Mouse (Mus musculus): Measurements from ENCODE around the gene Wbp11. TPM values are rescaled to one million over a fixed set of nuclear protein-coding genes. Genes with fewer than 3 reads are reported as not detected.
"Not testable (repeated sequence)": the region's sequence is repeated elsewhere in the genome, so short reads cannot be mapped to it uniquely, and the experiment has no call there.

Gene Wbp11
- polyA plus RNA-seq, 1 experiment from 2014 or later = 154 TPM

DNA sequence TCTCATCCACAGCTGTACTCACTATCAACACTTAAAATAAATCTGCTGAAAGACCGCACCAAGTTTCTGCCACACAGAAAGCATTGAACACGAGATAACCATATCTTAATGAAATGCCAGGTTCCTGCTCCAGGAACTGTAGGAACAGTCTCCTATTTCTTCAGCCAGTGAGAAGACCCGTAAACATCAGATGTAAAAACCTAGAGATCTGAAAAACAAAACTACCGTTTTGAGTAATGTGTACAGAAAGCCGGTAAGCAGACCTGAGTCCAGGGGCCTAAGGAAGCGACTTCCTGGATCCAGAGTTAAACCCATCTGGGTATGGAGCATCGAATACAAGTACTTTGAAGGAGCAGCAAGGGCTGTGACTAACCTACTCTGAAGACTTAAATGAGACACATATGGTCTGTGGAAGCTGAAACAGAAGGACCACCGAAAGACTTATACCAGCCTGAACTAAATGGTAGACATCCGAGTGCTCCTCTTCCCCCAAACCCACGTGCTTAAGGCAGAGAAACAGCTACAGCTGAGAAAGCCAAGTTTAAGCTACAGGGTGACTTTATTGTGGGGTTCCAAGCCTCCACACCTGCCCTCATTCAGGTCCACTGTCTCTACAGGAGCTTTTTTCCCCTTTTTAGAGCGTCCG is 24.8 kb downstream of the Wbp11 start:
- Histone ChIP-seq H3K27me3 (ENCODE audit: control insufficient read depth, insufficient read depth, low read length) (no peaks in the 10 kb centered on the region), H3K36me3 (ENCODE audit: control insufficient read depth, insufficient read depth, low read length) (no peaks in the 10 kb centered on the region), H3K27ac (ENCODE audit: low read depth, low read length) (peak overlapping the region; percentile 100), H3K4me3 (ENCODE audit: low read depth, low read length) (peak overlapping the region; percentile 69), H3K9me3 (ENCODE audit: control insufficient read depth, low read length) (no peaks in the 10 kb centered on the region), H3K9ac (ENCODE audit: low read length) (peak overlapping the region; percentile 95), H3K4me2 (peak overlapping the region; percentile 80), H3K4me1 (ENCODE audit: control insufficient read depth, insufficient read depth, low read length) (peaks cover 6% of the 10 kb centered on the region; the same call in 1 of the 2 replicates)
- ATAC-seq (ENCODE audit: low FRiP score) = no peak; the same call in 1 of the 2 replicates
- 24% methylated on average over 12 of the region's 12 CpGs for WGBS
- peak; percentile 97 for DNase-seq (ENCODE audit: low spot score, missing footprints)

DNA sequence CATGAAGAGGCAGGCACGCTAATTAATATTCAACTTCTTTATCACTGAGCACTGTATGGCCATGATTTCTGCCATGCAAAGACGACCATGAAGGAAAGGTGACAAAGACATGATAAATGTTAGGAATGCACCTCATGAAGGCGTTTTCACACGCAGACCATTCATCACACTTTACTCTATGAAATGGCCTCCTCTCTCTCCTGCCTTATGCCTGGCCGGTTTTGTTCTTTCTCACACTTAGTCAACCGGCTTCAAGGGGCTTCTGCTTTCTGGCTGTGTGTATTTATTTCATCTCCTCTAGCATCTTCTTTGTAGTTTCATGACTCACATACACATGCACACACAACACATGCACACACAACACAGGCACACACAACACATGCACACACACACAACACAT is 26.8 kb downstream of the Wbp11 start:
- Histone ChIP-seq H3K4me3 (ENCODE audit: low read depth, low read length) (no peak overlapping the region), H3K9ac (ENCODE audit: low read length) (no peak overlapping the region), H3K4me2 (no peak overlapping the region), H3K9me3 (ENCODE audit: control insufficient read depth, low read length) (no peaks in the 10 kb centered on the region), H3K4me1 (ENCODE audit: control insufficient read depth, insufficient read depth, low read length) (peaks cover 6% of the 10 kb centered on the region; the same call in 1 of the 2 replicates), H3K27me3 (ENCODE audit: control insufficient read depth, insufficient read depth, low read length) (no peaks in the 10 kb centered on the region), H3K27ac (ENCODE audit: low read depth, low read length) (no peak overlapping the region), H3K36me3 (ENCODE audit: control insufficient read depth, insufficient read depth, low read length) (no peaks in the 10 kb centered on the region)
- DNase-seq (ENCODE audit: low spot score, missing footprints) (no peak), ATAC-seq (ENCODE audit: low FRiP score) (no peak)
- 88% methylated on average over 6 of the region's 6 CpGs for WGBS

DNA sequence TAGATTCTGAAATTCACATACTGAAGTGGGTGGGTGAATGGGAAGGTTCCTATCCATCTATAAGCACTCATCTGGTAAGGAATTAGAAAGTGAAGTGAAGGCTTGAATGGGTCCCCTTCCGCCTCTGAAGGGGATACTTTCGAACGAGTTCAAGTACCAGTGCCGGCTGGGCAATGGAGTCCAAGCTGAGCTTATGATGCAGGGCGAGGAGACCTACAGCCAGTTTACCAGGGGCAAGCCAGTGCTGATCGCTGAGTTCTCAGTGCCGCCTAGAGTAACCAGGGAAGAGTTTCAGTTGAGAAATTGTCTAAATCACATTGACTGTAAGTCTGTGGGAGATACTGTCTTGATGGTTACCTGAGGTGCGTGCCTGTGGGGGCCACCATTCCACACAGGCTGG is 27.3 kb downstream of the Wbp11 start:
- 92% methylated on average over 8 of the region's 8 CpGs for WGBS

DNA sequence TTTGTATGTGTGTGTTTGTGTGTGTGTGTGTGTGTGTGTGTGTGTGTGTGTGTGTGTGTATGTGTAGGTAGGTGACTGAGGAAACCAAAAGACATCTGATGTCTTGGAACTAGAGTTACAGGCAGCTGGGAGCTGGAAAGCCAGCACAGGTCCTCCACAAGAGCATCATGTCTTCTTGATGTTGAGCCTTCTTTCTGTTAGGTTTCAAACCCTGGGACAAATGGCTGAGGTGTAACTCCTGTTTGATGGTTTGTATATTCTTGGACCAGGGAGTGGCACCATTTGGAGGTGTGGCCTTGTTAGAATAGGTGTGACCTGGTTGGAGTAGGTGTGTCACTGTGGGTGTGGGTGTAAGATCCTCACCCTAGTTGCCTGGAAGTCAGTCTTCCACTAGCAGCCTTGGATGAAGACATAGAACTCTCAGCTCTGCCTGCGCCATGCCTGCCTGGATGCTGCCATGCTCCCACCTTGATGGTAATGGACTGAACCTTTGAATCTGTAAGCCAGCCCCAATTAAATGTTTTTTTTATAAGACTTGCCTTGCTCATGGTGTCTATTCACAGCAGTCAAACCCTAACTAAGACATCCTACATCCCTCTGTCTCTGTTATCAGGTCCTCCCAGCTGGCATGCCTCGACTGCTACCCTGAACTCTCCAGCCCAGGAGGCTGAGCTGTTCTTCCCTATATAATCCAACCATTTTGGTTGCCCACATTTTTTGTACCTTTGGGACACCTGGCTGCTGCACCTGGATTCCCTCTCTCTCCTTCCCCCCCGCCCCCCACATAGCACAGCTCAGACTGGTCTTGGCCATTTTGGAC is 29.9 kb downstream of the Wbp11 start:
- not testable (repeated sequence) for H3K4me1 ChIP-seq (ENCODE audit: control insufficient read depth, insufficient read depth, low read length); H3K27me3 ChIP-seq (ENCODE audit: control insufficient read depth, insufficient read depth, low read length); H3K9me3 ChIP-seq (ENCODE audit: control insufficient read depth, low read length); H3K9ac ChIP-seq (ENCODE audit: low read length); H3K4me3 ChIP-seq (ENCODE audit: low read depth, low read length); H3K36me3 ChIP-seq (ENCODE audit: control insufficient read depth, insufficient read depth, low read length); ATAC-seq (ENCODE audit: low FRiP score); DNase-seq (ENCODE audit: low spot score, missing footprints); H3K27ac ChIP-seq (ENCODE audit: low read depth, low read length); H3K4me2 ChIP-seq
- WGBS = 90% methylated on average over 3 of the region's 3 CpGs

More for the DNA sequence above, 27.3 kb downstream of the Wbp11 start:
- Histone ChIP-seq H3K27me3 (ENCODE audit: control insufficient read depth, insufficient read depth, low read length) (no peaks in the 10 kb centered on the region), H3K4me3 (ENCODE audit: low read depth, low read length) (no peak overlapping the region), H3K36me3 (ENCODE audit: control insufficient read depth, insufficient read depth, low read length) (no peaks in the 10 kb centered on the region), H3K4me1 (ENCODE audit: control insufficient read depth, insufficient read depth, low read length) (peaks cover 6% of the 10 kb centered on the region; the same call in 1 of the 2 replicates), H3K4me2 (no peak overlapping the region), H3K27ac (ENCODE audit: low read depth, low read length) (no peak overlapping the region), H3K9ac (ENCODE audit: low read length) (no peak overlapping the region), H3K9me3 (ENCODE audit: control insufficient read depth, low read length) (no peaks in the 10 kb centered on the region)
- ATAC-seq (ENCODE audit: low FRiP score) = no peak
- DNase-seq (ENCODE audit: low spot score, missing footprints) = peak; percentile 60

DNA sequence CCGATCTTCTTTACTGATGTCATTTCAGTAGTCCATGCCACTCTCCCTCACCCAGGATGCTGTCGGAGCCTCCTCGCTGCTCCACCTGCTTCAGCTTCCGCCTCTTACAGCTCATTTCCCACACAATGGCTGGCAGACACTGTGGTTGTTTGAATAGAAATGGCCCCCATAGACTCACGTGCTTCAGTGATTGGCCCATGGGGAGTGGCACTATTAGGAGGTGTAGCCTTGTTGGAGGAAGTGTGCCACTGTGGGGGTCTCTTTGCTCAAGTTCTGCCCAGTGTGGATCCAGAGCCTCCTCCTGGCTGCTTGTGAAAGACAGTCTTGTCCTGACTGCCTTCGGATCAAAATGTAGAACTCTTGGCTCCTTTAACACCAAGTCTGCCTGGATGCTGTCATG is 32.2 kb downstream of the Wbp11 start:
- no peak overlapping the region for H3K4me3 ChIP-seq (ENCODE audit: low read depth, low read length)
- no peaks in the 10 kb centered on the region; the same call in 1 of the 2 replicates for H3K4me1 ChIP-seq (ENCODE audit: control insufficient read depth, insufficient read depth, low read length)
- H3K27me3 ChIP-seq (ENCODE audit: control insufficient read depth, insufficient read depth, low read length) = no peaks in the 10 kb centered on the region
- H3K4me2 ChIP-seq = no peak overlapping the region
- no peak for ATAC-seq (ENCODE audit: low FRiP score)
- H3K9ac ChIP-seq (ENCODE audit: low read length) = no peak overlapping the region
- no peaks in the 10 kb centered on the region for H3K9me3 ChIP-seq (ENCODE audit: control insufficient read depth, low read length)
- H3K27ac ChIP-seq (ENCODE audit: low read depth, low read length) = no peak overlapping the region
- 62% methylated on average over 6 of the region's 6 CpGs for WGBS
- DNase-seq (ENCODE audit: low spot score, missing footprints) = no peak
- no peaks in the 10 kb centered on the region for H3K36me3 ChIP-seq (ENCODE audit: control insufficient read depth, insufficient read depth, low read length)

DNA sequence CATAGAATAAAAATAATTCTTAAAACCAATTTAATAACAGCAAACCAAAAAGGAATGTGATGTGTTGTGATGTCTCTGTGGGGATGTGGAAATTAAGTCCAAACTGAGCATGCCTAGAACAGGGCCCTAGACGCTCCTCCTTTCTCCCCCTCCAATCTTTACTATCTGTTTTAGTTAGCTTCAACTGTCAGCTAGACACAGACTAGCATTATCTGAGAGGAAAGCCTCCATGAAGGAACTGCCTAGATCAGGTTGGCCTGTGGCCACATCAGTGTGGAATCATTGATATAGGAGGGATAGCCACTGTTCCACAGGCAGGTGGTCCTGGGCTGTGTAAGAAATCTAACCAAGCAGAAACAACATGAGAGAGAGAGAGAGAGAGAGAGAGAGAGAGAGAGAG is 32.9 kb downstream of the Wbp11 start:
- DNase-seq (ENCODE audit: low spot score, missing footprints) = no peak
- Histone ChIP-seq H3K9ac (ENCODE audit: low read length) (no peak overlapping the region), H3K4me2 (no peak overlapping the region), H3K4me1 (ENCODE audit: control insufficient read depth, insufficient read depth, low read length) (no peaks in the 10 kb centered on the region; the same call in 1 of the 2 replicates), H3K36me3 (ENCODE audit: control insufficient read depth, insufficient read depth, low read length) (no peaks in the 10 kb centered on the region), H3K27me3 (ENCODE audit: control insufficient read depth, insufficient read depth, low read length) (no peaks in the 10 kb centered on the region), H3K4me3 (ENCODE audit: low read depth, low read length) (no peak overlapping the region), H3K27ac (ENCODE audit: low read depth, low read length) (no peak overlapping the region), H3K9me3 (ENCODE audit: control insufficient read depth, low read length) (no peaks in the 10 kb centered on the region)
- WGBS = 50% methylated on average over 1 of the region's 1 CpGs
- no peak for ATAC-seq (ENCODE audit: low FRiP score)

DNA sequence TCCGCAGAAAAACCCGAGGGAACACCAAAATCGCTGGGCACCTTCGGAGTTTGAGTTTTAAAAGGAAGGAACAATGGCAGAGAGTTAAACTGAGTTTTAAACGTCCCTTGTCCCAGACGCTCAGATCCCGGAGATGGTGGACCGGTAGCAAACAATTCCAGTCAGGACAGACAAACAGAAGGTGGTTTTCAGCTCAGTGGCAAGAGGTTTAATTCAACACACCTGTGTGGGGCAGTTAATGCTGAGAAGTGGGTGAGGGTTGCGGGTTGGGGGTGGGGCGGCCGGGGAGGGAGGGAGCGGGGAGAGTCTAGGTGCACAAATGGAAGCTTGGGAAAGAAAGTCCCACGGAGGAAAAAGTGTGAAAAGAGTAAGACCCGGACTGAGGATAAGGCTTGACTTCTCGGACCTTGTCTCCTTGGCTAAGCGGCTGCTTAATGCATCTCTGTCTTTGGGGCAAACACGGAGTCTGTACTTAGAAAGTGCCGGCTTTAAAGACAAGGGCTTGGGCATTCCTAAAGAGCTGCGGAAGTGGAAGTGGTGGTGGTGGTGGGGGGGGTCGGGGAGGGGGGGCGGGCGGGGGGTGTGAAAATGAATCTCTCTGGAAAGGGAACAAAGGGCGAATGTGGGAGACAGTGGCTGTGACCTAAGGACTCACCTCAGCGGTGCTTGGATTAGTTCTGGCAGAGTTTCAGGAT is 34.1 kb downstream of the Wbp11 start:
- Histone ChIP-seq H3K27ac (ENCODE audit: low read depth, low read length) (no peak overlapping the region), H3K4me2 (peak overlapping the region; percentile 48), H3K4me1 (ENCODE audit: control insufficient read depth, insufficient read depth, low read length) (no peaks in the 10 kb centered on the region; the same call in 1 of the 2 replicates), H3K36me3 (ENCODE audit: control insufficient read depth, insufficient read depth, low read length) (no peaks in the 10 kb centered on the region), H3K9me3 (ENCODE audit: control insufficient read depth, low read length) (no peaks in the 10 kb centered on the region), H3K27me3 (ENCODE audit: control insufficient read depth, insufficient read depth, low read length) (no peaks in the 10 kb centered on the region), H3K4me3 (ENCODE audit: low read depth, low read length) (peak overlapping the region; percentile 25), H3K9ac (ENCODE audit: low read length) (peak overlapping the region; percentile 29; the same call in 1 of the 2 replicates)
- ATAC-seq (ENCODE audit: low FRiP score) (peak; percentile 57), DNase-seq (ENCODE audit: low spot score, missing footprints) (peak; percentile 90)
- WGBS = under 1% methylated on average over 20 of the region's 24 CpGs

DNA sequence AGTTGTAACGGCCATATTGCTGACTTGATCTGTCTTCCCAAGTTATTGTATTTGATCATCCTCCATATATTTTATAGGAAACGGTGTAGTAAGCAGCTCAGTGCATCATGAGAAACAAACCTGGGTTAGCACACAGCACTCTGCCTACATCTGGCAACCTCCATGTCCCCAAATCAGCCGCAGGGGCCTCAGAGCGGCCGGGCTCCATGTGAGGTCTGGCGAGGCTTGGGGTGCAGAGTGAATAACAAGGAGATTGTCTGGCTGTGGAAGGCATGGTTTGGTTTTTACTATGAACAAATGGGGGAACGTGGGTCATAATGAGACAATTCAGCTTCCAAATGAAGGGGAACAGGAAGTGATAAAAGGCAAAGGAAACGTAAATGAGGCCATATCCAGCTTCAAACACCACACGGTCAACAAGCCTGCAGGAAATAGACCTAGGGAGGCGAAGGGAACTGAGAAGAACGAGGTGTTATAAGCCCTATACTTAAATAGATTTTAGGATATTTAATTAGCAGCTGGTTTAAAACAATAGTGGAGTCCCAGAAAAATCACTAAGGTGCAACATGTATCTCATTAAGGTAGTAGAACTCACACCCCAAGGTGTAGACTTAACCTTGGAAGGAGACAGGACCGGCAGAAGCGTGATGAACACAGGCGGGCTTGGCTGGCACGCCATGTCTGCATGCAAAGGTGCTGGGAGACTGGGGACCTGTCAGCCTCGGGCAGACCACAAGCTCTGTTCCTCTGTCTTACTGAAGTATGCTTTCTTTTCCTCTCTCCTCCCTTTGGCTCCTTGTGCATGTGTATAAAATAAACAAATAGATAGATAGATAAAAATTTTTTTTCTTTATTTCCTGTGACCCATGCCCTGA is 34.9 kb downstream of the Wbp11 start:
- no peak overlapping the region for H3K9ac ChIP-seq (ENCODE audit: low read length)
- WGBS = 28% methylated on average over 16 of the region's 16 CpGs
- no peaks in the 10 kb centered on the region for H3K27me3 ChIP-seq (ENCODE audit: control insufficient read depth, insufficient read depth, low read length)
- no peak overlapping the region for H3K4me3 ChIP-seq (ENCODE audit: low read depth, low read length)
- no peaks in the 10 kb centered on the region for H3K36me3 ChIP-seq (ENCODE audit: control insufficient read depth, insufficient read depth, low read length)
- H3K4me2 ChIP-seq = peak overlapping the region; percentile 48
- H3K27ac ChIP-seq (ENCODE audit: low read depth, low read length) = no peak overlapping the region
- no peaks in the 10 kb centered on the region for H3K9me3 ChIP-seq (ENCODE audit: control insufficient read depth, low read length)
- DNase-seq (ENCODE audit: low spot score, missing footprints) (no peak), ATAC-seq (ENCODE audit: low FRiP score) (peak; percentile 49; the same call in 1 of the 2 replicates)
- no peaks in the 10 kb centered on the region; the same call in 1 of the 2 replicates for H3K4me1 ChIP-seq (ENCODE audit: control insufficient read depth, insufficient read depth, low read length)

All from midbrain, embryonic 11.5 days (tissue).